Mouse (Mus musculus) thymus, postnatal 25 days (tissue): ENCODE results near the gene Gsdma.

Source experiments
- DNase-seq: peaks from one replicate; pipeline ENCODE4 v3.0.0; 2022

Gene Gsdma

GRCm38 (mm10) chr11:98681786-98682745, 17.9 kb downstream of the Gsdma start, which contains the start of gene Psmd3:
TSS of gene Psmd3 (plus strand) at chr11:98682554.
- DNase-seq: peak; percentile 97

GRCm38 (mm10) chr11:98682811-98683210, 18.7 kb downstream of the Gsdma start:
- DNase-seq: no peak

GRCm38 (mm10) chr11:98685642-98686041, 21.5 kb downstream of the Gsdma start:
- DNase-seq: no peak

GRCm38 (mm10) chr11:98686976-98687375, 22.8 kb downstream of the Gsdma start:
- no peak for DNase-seq

- DNase-seq: no peak
Measured at GRCm38 (mm10) chr11:98688009-98688408, 23.9 kb downstream of the Gsdma start.

GRCm38 (mm10) chr11:98693201-98693600, 29.1 kb downstream of the Gsdma start:
- peak; percentile 84 for DNase-seq

GRCm38 (mm10) chr11:98693746-98694145, 29.6 kb downstream of the Gsdma start:
- no peak for DNase-seq

GRCm38 (mm10) chr11:98694301-98694700, 30.1 kb downstream of the Gsdma start:
- no peak for DNase-seq

GRCm38 (mm10) chr11:98695408-98695807, 31.3 kb downstream of the Gsdma start:
- DNase-seq: no peak

- DNase-seq: no peak
Measured at GRCm38 (mm10) chr11:98696454-98697216, 32.5 kb downstream of the Gsdma start.

- no peak for DNase-seq
Measured at GRCm38 (mm10) chr11:98697225-98697624, 33.1 kb downstream of the Gsdma start.

GRCm38 (mm10) chr11:98698849-98699640, 34.9 kb downstream of the Gsdma start:
- no peak for DNase-seq

GRCm38 (mm10) chr11:98699911-98700310, 35.8 kb downstream of the Gsdma start:
- DNase-seq: peak; percentile 80

GRCm38 (mm10) chr11:98701213-98701670, 37.1 kb downstream of the Gsdma start, which contains the start of gene Csf3:
TSS of gene Csf3 (plus strand) at chr11:98701263.
- no peak for DNase-seq

GRCm38 (mm10) chr11:98702323-98702722, 38.2 kb downstream of the Gsdma start:
- DNase-seq: no peak

GRCm38 (mm10) chr11:98705021-98705420, 40.9 kb downstream of the Gsdma start:
- no peak for DNase-seq

GRCm38 (mm10) chr11:98707401-98708281, 43.5 kb downstream of the Gsdma start:
- DNase-seq: no peak

GRCm38 (mm10) chr11:98708282-98708956, 44.3 kb downstream of the Gsdma start:
- no peak for DNase-seq

GRCm38 (mm10) chr11:98709001-98709741, 45.0 kb downstream of the Gsdma start:
- no peak for DNase-seq

- peak; percentile 74 for DNase-seq
Measured at GRCm38 (mm10) chr11:98710416-98711045, 46.4 kb downstream of the Gsdma start.
